Mouse (Mus musculus) spleen, adult 2 months (tissue): ENCODE results near the gene Prex1.

Experiments
- CTCF ChIP-seq: fragments of 200-500 bp; IDR thresholded peaks from 2 replicates; pipeline ENCODE4 v1.5.1; 2011; ENCODE audit warnings: mild to moderate bottlenecking, inconsistent platforms; ENCODE audit not compliant: insufficient read depth, insufficient read length, insufficient replicate concordance; ENCODE audit errors: extremely low read depth
- POLR2A ChIP-seq: fragments of 200-500 bp; IDR thresholded peaks from 2 replicates; pipeline ENCODE4 v1.6.1; 2011; ENCODE audit warnings: low read depth, low read length, inconsistent platforms

DNA sequence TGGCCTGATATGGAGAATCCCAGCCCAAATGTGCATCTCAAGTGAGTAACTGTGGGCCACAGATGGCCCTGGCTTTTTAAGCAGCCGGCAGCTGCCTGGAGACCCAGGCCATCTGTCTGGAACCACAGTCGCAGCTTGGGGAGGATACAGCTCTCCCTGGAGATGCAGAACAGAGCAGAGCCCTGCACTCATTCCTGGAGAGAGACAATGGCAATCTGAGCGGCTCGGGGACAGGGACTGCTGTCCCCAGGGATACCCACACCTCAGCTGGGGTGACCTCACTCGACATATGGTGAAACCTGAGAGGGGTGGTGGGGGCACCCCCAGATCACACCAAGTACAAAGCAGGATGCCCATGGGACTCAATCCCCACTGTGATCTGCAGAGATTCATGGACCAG lies 60.1 kb downstream of the Prex1 start:
- TF ChIP-seq POLR2A (no peak), CTCF (no peak)
